Mouse (Mus musculus) heart, embryonic 14.5 days (tissue): ENCODE measurements at regions not wholly inside any gene's neighbourhood (a gene's known extent, or its start where the extent isn't known, plus 50 kb on each side); places are given as distances from the start of the nearest gene placed in this dataset.

Experiments used
- ATAC-seq: fragments of 200-750 bp; cut with Nextera tagmentation; 2 replicates; pipeline ENCODE4 v1.8.0; 2017; ENCODE audit warnings: low read depth, moderate TSS enrichment; ENCODE audit not compliant: insufficient number of reproducible peaks, insufficient read depth, low FRiP score
- H3K27ac ChIP-seq, 2 experiments: fragments of 200-500 bp in 1 of 2; fragments of 300-500 bp in 1 of 2; sonication (generic) in 1 of 2; replicated peaks in 1 of 2; 2 replicates each; pipeline ENCODE4 v1.5.1; 2012 to 2014; ENCODE audit warnings: low read depth in 2 of 2, low read length in 2 of 2, control low read depth in 1 of 2, mild to moderate bottlenecking in 1 of 2, mixed read lengths in 1 of 2; ENCODE audit not compliant: control insufficient read depth in 1 of 2, insufficient read depth in 1 of 2
- H3K27me3 ChIP-seq: fragments of 300-500 bp; sonication (generic); 2 replicates; pipeline ENCODE4 v1.6.1; 2014; ENCODE audit warnings: mild to moderate bottlenecking, low read length, control low read depth; ENCODE audit not compliant: control insufficient read depth, insufficient read depth
- H3K36me3 ChIP-seq: fragments of 300-500 bp; sonication (generic); 2 replicates; pipeline ENCODE4 v1.6.1; 2014; ENCODE audit warnings: mild to moderate bottlenecking, control low read depth, low read length, mixed read lengths; ENCODE audit not compliant: control insufficient read depth, insufficient read depth
- H3K4me1 ChIP-seq, 2 experiments: fragments of 200-500 bp in 1 of 2; fragments of 300-500 bp in 1 of 2; sonication (generic) in 1 of 2; 2 replicates each; pipeline ENCODE4 v1.6.1; 2012 to 2014; ENCODE audit warnings: low read length in 2 of 2, control low read depth in 1 of 2, mixed read lengths in 1 of 2; ENCODE audit not compliant: control insufficient read depth in 2 of 2, insufficient read depth in 2 of 2
- H3K4me2 ChIP-seq: fragments of 300-500 bp; sonication (generic); 2 replicates; pipeline ENCODE4 v1.6.1; 2014; ENCODE audit warnings: mild to moderate bottlenecking, low read length
- H3K4me3 ChIP-seq, 2 experiments: fragments of 200-500 bp in 1 of 2; fragments of 300-500 bp in 1 of 2; sonication (generic) in 1 of 2; 2 replicates each; pipeline ENCODE4 v1.5.1; 2012 to 2014; ENCODE audit warnings: low read length in 2 of 2, mild to moderate bottlenecking in 2 of 2, control low read depth in 1 of 2, low read depth in 1 of 2, moderate library complexity in 1 of 2; ENCODE audit not compliant: control insufficient read depth in 1 of 2, insufficient read depth in 1 of 2
- H3K9ac ChIP-seq: fragments of 300-500 bp; sonication (generic); 2 replicates; pipeline ENCODE4 v1.6.1; 2014; ENCODE audit warnings: mild to moderate bottlenecking, low read length
- H3K9me3 ChIP-seq: fragments of 300-500 bp; sonication (generic); 2 replicates; pipeline ENCODE4 v1.6.1; 2016; ENCODE audit warnings: low read length, control low read depth; ENCODE audit not compliant: control insufficient read depth
- WGBS: fragments of 180-500 bp; shearing (Covaris S2); extraction: QIAGEN DNeasy Blood & Tissue Kit; methylation state at CpG from one replicate; pipeline ENCODE4 v1.1.7; 2014; 5-methylcytosine and 5-hydroxymethylcytosine counted together

GRCm38 (mm10) chr12:27597322-27597721 lies 254.9 kb upstream of the Sox11 start:
- Histone ChIP-seq H3K4me2 (no peak overlapping the region), H3K9ac (no peak overlapping the region), H3K4me1 (no peaks in the 10 kb centered on the region; a peak in 1 of 4 replicates), H3K27ac (no peak overlapping the region), H3K4me3 (no peak overlapping the region), H3K27me3 (no peaks in the 10 kb centered on the region), H3K36me3 (no peaks in the 10 kb centered on the region), H3K9me3 (no peaks in the 10 kb centered on the region)
- no peak for ATAC-seq
- WGBS: 71% methylated on average over 3 of the region's 3 CpGs

GRCm38 (mm10) chr12:27595576-27595975 lies 253.2 kb upstream of the Sox11 start:
- Histone ChIP-seq H3K9me3 (no peaks in the 10 kb centered on the region), H3K9ac (no peak overlapping the region), H3K4me1 (no peaks in the 10 kb centered on the region; a peak in 1 of 4 replicates), H3K36me3 (no peaks in the 10 kb centered on the region), H3K4me2 (no peak overlapping the region), H3K27me3 (no peaks in the 10 kb centered on the region), H3K27ac (no peak overlapping the region), H3K4me3 (no peak overlapping the region)
- 92% methylated on average over 2 of the region's 2 CpGs for WGBS
- no peak for ATAC-seq

GRCm38 (mm10) chr12:27593436-27593835 lies 251.1 kb upstream of the Sox11 start:
- Histone ChIP-seq H3K4me3 (no peak overlapping the region), H3K9me3 (no peaks in the 10 kb centered on the region), H3K4me1 (no peaks in the 10 kb centered on the region; a peak in 1 of 4 replicates), H3K36me3 (no peaks in the 10 kb centered on the region), H3K27me3 (no peaks in the 10 kb centered on the region), H3K27ac (no peak overlapping the region), H3K4me2 (no peak overlapping the region), H3K9ac (no peak overlapping the region)
- WGBS: 73% methylated on average over 1 of the region's 1 CpGs
- no peak for ATAC-seq

- no peaks in the 10 kb centered on the region for H3K4me1 ChIP-seq
- no peak overlapping the region for H3K4me2 ChIP-seq
- 73% methylated on average over 3 of the region's 3 CpGs for WGBS
- H3K27me3 ChIP-seq: no peaks in the 10 kb centered on the region
- no peak overlapping the region for H3K4me3 ChIP-seq
- no peak for ATAC-seq
- no peaks in the 10 kb centered on the region for H3K9me3 ChIP-seq
- H3K9ac ChIP-seq: no peak overlapping the region
- no peaks in the 10 kb centered on the region for H3K36me3 ChIP-seq
- no peak overlapping the region for H3K27ac ChIP-seq
Observed at GRCm38 (mm10) chr12:27576109-27576700, 233.8 kb upstream of the Sox11 start.

GRCm38 (mm10) chr12:27575629-27576028 lies 233.3 kb upstream of the Sox11 start:
- Histone ChIP-seq H3K4me1 (no peaks in the 10 kb centered on the region), H3K36me3 (no peaks in the 10 kb centered on the region), H3K9ac (no peak overlapping the region), H3K9me3 (no peaks in the 10 kb centered on the region), H3K27me3 (no peaks in the 10 kb centered on the region), H3K4me2 (no peak overlapping the region), H3K4me3 (no peak overlapping the region), H3K27ac (no peak overlapping the region)
- 78% methylated on average over 7 of the region's 7 CpGs for WGBS
- no peak for ATAC-seq

GRCm38 (mm10) chr12:27567250-27567649 lies 224.9 kb upstream of the Sox11 start:
- Histone ChIP-seq H3K4me3 (no peak overlapping the region), H3K9me3 (no peaks in the 10 kb centered on the region), H3K4me2 (no peak overlapping the region), H3K27me3 (no peaks in the 10 kb centered on the region), H3K36me3 (no peaks in the 10 kb centered on the region), H3K9ac (no peak overlapping the region), H3K27ac (no peak overlapping the region), H3K4me1 (peaks cover 0 to 2% of the 10 kb centered on the region in 2 experiments; a peak in 1 of 4 replicates)
- WGBS: 43% methylated on average over 3 of the region's 3 CpGs
- ATAC-seq: no peak

GRCm38 (mm10) chr12:27565965-27566507 lies 223.7 kb upstream of the Sox11 start:
- Histone ChIP-seq H3K4me1 (peaks cover 0 to 2% of the 10 kb centered on the region in 2 experiments; a peak in 1 of 4 replicates), H3K4me3 (no peak overlapping the region), H3K27me3 (no peaks in the 10 kb centered on the region), H3K9me3 (no peaks in the 10 kb centered on the region), H3K4me2 (no peak overlapping the region), H3K27ac (no peak overlapping the region), H3K36me3 (no peaks in the 10 kb centered on the region), H3K9ac (no peak overlapping the region)
- WGBS: 78% methylated on average over 8 of the region's 8 CpGs
- ATAC-seq: no peak
